Mouse (Mus musculus): Measurements from ENCODE around the gene Cyfip2. TPM values are rescaled to one million over a fixed set of nuclear protein-coding genes. Genes with fewer than 3 reads are reported as not detected.

Gene Cyfip2
- total and polyA plus RNA-seq, 2 experiments: 0.55 to 0.71 TPM

DNA sequence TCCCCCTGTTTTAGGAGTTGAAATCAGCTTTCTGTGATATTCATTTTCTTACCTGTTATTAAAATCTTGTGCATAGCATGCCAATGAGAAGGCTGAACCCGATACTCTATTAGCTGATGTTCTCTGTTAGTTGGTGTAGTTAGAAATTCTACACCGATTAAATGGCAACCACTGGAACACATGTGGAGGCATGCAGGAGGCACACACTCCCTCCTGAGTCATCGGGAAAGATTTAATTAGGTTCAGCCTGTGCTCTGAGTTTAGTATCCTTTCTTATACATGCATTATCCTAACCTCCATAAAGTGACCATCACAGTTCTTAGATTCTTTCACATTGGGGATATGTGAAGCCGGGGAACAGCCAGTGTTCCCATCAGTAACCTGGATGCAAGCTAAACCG, 87.3 kb downstream of the Cyfip2 start:
- no peaks in the 10 kb centered on the region for H3K4me1 ChIP-seq (ENCODE audit: control insufficient read depth, insufficient read depth, low read length)
- TF ChIP-seq CTCF (IDR thresholded peaks at IDR 0.05; ENCODE audit: low read depth, low read length) (no peak), POLR2A (IDR thresholded peaks at IDR 0.05; ENCODE audit: extremely low read depth, insufficient read depth, low read length) (no peak)
- no peaks in the 10 kb centered on the region for H3K27me3 ChIP-seq (ENCODE audit: control insufficient read depth, insufficient read depth, low read length)
- H3K79me2 ChIP-seq (ENCODE audit: control insufficient read depth, insufficient read depth, low read length): no peaks in the 10 kb centered on the region
- H3K4me3 ChIP-seq (ENCODE audit: insufficient read depth, low read depth, low read length): no peak overlapping the region
- DNase-seq (ENCODE audit: extremely low read depth, low read depth, low spot score): no peak
- no peak overlapping the region for H3K27ac ChIP-seq (replicated peaks; ENCODE audit: insufficient read depth, low read depth, low read length)
- H3K9ac ChIP-seq (ENCODE audit: low read depth, low read length): no peak overlapping the region
- 87% methylated on average over 5 of the region's 5 CpGs for WGBS
- H3K36me3 ChIP-seq (ENCODE audit: control insufficient read depth, insufficient read depth, low read length): no peaks in the 10 kb centered on the region

DNA sequence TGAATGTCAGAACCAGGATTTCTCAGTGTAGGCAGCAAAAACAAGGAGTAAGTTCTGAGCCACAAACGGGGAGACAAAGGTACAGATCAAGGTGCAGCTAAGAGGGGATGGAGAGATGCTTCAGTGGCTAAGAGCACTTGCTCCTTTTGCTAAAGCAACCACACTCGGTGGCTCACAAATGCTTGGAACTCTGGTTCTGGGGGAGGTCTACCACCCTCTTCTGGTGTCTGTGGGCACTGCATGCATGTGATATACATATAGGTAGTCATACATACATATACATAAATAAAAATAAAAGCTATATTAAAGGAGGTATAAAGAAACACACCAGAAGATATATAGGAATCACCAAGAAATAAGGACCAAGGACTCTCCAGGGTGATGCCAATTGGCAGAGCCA, 89.1 kb downstream of the Cyfip2 start:
- no peak for DNase-seq (ENCODE audit: extremely low read depth, low read depth, low spot score)
- H3K79me2 ChIP-seq (ENCODE audit: control insufficient read depth, insufficient read depth, low read length): no peaks in the 10 kb centered on the region
- TF ChIP-seq CTCF (IDR thresholded peaks at IDR 0.05; ENCODE audit: low read depth, low read length) (no peak), POLR2A (IDR thresholded peaks at IDR 0.05; ENCODE audit: extremely low read depth, insufficient read depth, low read length) (no peak)
- H3K4me3 ChIP-seq (ENCODE audit: insufficient read depth, low read depth, low read length): no peak overlapping the region
- H3K9ac ChIP-seq (ENCODE audit: low read depth, low read length): no peak overlapping the region
- H3K36me3 ChIP-seq (ENCODE audit: control insufficient read depth, insufficient read depth, low read length): no peaks in the 10 kb centered on the region
- 79% methylated on average over 2 of the region's 2 CpGs for WGBS
- no peaks in the 10 kb centered on the region for H3K27me3 ChIP-seq (ENCODE audit: control insufficient read depth, insufficient read depth, low read length)
- H3K27ac ChIP-seq (replicated peaks; ENCODE audit: insufficient read depth, low read depth, low read length): no peak overlapping the region
- H3K4me1 ChIP-seq (ENCODE audit: control insufficient read depth, insufficient read depth, low read length): no peaks in the 10 kb centered on the region

DNA sequence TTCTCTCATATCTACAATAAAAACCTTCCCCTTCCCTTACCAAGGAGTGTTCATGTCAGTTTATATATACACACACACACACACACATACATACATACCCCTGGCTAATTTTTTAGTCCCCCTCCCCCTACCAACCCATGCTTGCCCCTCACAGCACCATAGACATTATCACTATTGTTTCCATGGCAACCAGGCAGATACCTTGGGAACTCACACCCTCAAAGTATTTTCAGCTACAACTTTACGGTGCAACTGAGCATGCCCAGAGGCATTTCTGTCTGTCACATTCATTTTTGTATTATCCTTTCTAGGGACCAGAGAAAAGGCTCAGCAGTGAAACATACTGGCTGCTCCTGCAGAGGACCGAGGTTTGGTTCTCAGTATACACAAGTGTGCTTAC, 92.4 kb downstream of the Cyfip2 start:
- Histone ChIP-seq H3K4me3 (ENCODE audit: insufficient read depth, low read depth, low read length) (no peak overlapping the region), H3K4me1 (ENCODE audit: control insufficient read depth, insufficient read depth, low read length) (no peaks in the 10 kb centered on the region), H3K27ac (replicated peaks; ENCODE audit: insufficient read depth, low read depth, low read length) (no peak overlapping the region), H3K36me3 (ENCODE audit: control insufficient read depth, insufficient read depth, low read length) (no peaks in the 10 kb centered on the region), H3K9ac (ENCODE audit: low read depth, low read length) (no peak overlapping the region), H3K79me2 (ENCODE audit: control insufficient read depth, insufficient read depth, low read length) (no peaks in the 10 kb centered on the region), H3K27me3 (ENCODE audit: control insufficient read depth, insufficient read depth, low read length) (no peaks in the 10 kb centered on the region)
- no peak for TF ChIP-seq CTCF (IDR thresholded peaks at IDR 0.05; ENCODE audit: low read depth, low read length)
- no peak for TF ChIP-seq POLR2A (IDR thresholded peaks at IDR 0.05; ENCODE audit: extremely low read depth, insufficient read depth, low read length)
- no peak for DNase-seq (ENCODE audit: extremely low read depth, low read depth, low spot score)
- WGBS: 92% methylated on average over 2 of the region's 2 CpGs

DNA sequence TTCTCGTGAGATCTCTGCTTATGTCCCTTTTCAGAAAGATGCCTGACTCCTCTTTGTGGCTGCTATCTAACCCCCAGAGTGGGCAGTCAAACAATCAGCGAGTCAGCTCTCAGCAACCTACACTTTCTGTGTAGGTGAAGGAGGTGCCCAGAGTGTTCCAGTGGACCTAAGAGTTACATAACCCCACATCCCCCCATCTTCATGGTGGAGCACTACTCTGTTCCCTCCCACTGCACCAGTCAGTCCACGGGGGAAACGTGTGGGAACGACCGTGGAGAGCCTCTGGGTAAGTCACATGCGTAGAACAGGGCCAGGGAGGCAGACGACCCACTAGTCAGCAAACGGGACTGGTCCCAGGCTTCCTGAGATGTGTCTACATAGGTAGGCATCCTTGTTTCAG, 93.3 kb downstream of the Cyfip2 start:
- no peak for TF ChIP-seq CTCF (IDR thresholded peaks at IDR 0.05; ENCODE audit: low read depth, low read length)
- TF ChIP-seq POLR2A (IDR thresholded peaks at IDR 0.05; ENCODE audit: extremely low read depth, insufficient read depth, low read length): no peak
- no peak overlapping the region for H3K9ac ChIP-seq (ENCODE audit: low read depth, low read length)
- H3K27me3 ChIP-seq (ENCODE audit: control insufficient read depth, insufficient read depth, low read length): no peaks in the 10 kb centered on the region
- DNase-seq (ENCODE audit: extremely low read depth, low read depth, low spot score): no peak
- WGBS: 86% methylated on average over 9 of the region's 9 CpGs
- no peaks in the 10 kb centered on the region for H3K4me1 ChIP-seq (ENCODE audit: control insufficient read depth, insufficient read depth, low read length)
- no peaks in the 10 kb centered on the region for H3K79me2 ChIP-seq (ENCODE audit: control insufficient read depth, insufficient read depth, low read length)
- no peak overlapping the region for H3K4me3 ChIP-seq (ENCODE audit: insufficient read depth, low read depth, low read length)
- H3K36me3 ChIP-seq (ENCODE audit: control insufficient read depth, insufficient read depth, low read length): no peaks in the 10 kb centered on the region
- H3K27ac ChIP-seq (replicated peaks; ENCODE audit: insufficient read depth, low read depth, low read length): no peak overlapping the region

DNA sequence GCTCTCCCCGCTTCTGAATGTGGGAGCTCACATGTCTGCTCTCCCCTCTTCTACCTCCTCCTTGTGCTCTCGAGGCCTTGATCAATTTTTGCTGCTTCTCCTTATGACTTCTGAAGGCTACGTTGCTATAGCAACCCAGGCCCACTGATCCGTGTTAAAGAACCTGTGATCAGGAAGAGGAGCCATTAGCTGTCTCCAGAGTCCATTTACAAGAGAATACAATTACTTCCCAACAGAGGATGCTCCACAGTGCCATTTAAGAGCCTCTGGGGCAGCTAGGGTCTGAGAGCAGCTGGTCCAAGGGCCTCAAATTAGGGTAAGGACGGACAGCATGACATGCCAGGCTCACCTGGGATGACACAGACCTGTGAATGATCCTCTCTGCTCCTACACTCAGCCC, 94.1 kb downstream of the Cyfip2 start:
- Histone ChIP-seq H3K4me3 (ENCODE audit: insufficient read depth, low read depth, low read length) (no peak overlapping the region), H3K4me1 (ENCODE audit: control insufficient read depth, insufficient read depth, low read length) (no peaks in the 10 kb centered on the region), H3K79me2 (ENCODE audit: control insufficient read depth, insufficient read depth, low read length) (no peaks in the 10 kb centered on the region), H3K27me3 (ENCODE audit: control insufficient read depth, insufficient read depth, low read length) (no peaks in the 10 kb centered on the region), H3K27ac (replicated peaks; ENCODE audit: insufficient read depth, low read depth, low read length) (no peak overlapping the region), H3K36me3 (ENCODE audit: control insufficient read depth, insufficient read depth, low read length) (no peaks in the 10 kb centered on the region), H3K9ac (ENCODE audit: low read depth, low read length) (no peak overlapping the region)
- WGBS: 60% methylated on average over 5 of the region's 5 CpGs
- DNase-seq (ENCODE audit: extremely low read depth, low read depth, low spot score): no peak
- TF ChIP-seq POLR2A (IDR thresholded peaks at IDR 0.05; ENCODE audit: extremely low read depth, insufficient read depth, low read length) (no peak), CTCF (IDR thresholded peaks at IDR 0.05; ENCODE audit: low read depth, low read length) (no peak)

DNA sequence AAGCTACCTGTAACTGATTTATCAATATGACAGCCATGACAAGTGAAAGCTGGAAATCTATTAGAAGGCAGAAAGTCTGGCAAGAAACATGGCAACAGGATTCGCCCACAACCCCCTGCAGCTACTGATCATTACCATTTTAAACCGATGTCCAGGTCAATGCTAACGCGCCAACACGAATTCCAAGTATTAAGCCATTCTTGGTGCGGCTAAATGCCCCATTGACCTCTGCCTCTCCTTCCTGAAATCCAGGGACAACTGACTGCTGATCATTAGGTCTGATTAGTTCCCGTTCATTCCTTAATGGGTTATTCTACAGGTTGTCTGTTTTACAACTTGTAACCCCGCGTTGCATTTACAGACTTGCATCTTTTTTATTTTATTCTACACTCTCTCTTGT, 95.0 kb downstream of the Cyfip2 start:
- H3K27me3 ChIP-seq (ENCODE audit: control insufficient read depth, insufficient read depth, low read length): no peaks in the 10 kb centered on the region
- no peaks in the 10 kb centered on the region for H3K79me2 ChIP-seq (ENCODE audit: control insufficient read depth, insufficient read depth, low read length)
- no peaks in the 10 kb centered on the region for H3K4me1 ChIP-seq (ENCODE audit: control insufficient read depth, insufficient read depth, low read length)
- no peak overlapping the region for H3K27ac ChIP-seq (replicated peaks; ENCODE audit: insufficient read depth, low read depth, low read length)
- no peak for TF ChIP-seq POLR2A (IDR thresholded peaks at IDR 0.05; ENCODE audit: extremely low read depth, insufficient read depth, low read length)
- TF ChIP-seq CTCF (IDR thresholded peaks at IDR 0.05; ENCODE audit: low read depth, low read length): no peak
- no peak for DNase-seq (ENCODE audit: extremely low read depth, low read depth, low spot score)
- 85% methylated on average over 9 of the region's 9 CpGs for WGBS
- no peaks in the 10 kb centered on the region for H3K36me3 ChIP-seq (ENCODE audit: control insufficient read depth, insufficient read depth, low read length)
- no peak overlapping the region for H3K4me3 ChIP-seq (ENCODE audit: insufficient read depth, low read depth, low read length)
- H3K9ac ChIP-seq (ENCODE audit: low read depth, low read length): no peak overlapping the region

Measured in liver, adult 2 months (tissue).